Mouse (Mus musculus): Measurements from ENCODE around the gene Sncg.

GRCm38 (mm10) chr14:34410716-34411115 is 36.1 kb upstream of the Sncg start:
- no peak for TF ChIP-seq CTCF (IDR thresholded peaks at IDR 0.05; ENCODE audit: low read depth)
- no peak for TF ChIP-seq EP300 (IDR thresholded peaks at IDR 0.05; ENCODE audit: low read depth)

Measured in heart, postnatal 0 days (tissue).